ENCODE assay signal across 9 mouse cellular contexts in genomic region chr2:168765065-168765681, GRCm38 (mm10). TPM values are rescaled to one million over a fixed set of nuclear protein-coding genes. Genes with fewer than 3 reads are reported as not detected.
DNase-seq lines count a peak whose midpoint lies in the region; ATAC-seq lines count a peak whose summit lies in the region.
"Had no signal": no experiment of that assay in that cellular context is flagged by ENCODE, and none has a peak within 500 bp of the region (broad histone marks: within the 10 kb centered on the region; RNA-seq: fewer than 3 reads in every experiment).

No protein-coding gene starts in this region.

- H3K36me3 ChIP-seq in heart, embryonic 11.5 days (ENCODE audit: control insufficient read depth, insufficient read depth, low read length), result no peaks in the 10 kb centered on the region
- H3K36me3 ChIP-seq in kidney, embryonic 14.5 days (ENCODE audit: control insufficient read depth, insufficient read depth, low read length), result no peaks in the 10 kb centered on the region

- H3K27ac ChIP-seq in heart, embryonic 11.5 days (ENCODE audit: low read depth, low read length), result peak overlapping the region; percentile 88; the same call in 1 of the 2 replicates
- H3K27ac ChIP-seq in kidney, embryonic 14.5 days (ENCODE audit: low read depth, low read length), result no peak overlapping the region

- H3K27me3 ChIP-seq in heart, embryonic 11.5 days (ENCODE audit: control insufficient read depth, insufficient read depth, low read length), result peaks cover 22% of the 10 kb centered on the region
- H3K27me3 ChIP-seq in kidney, embryonic 14.5 days (ENCODE audit: control insufficient read depth, insufficient read depth, low read length), result peaks cover 89% of the 10 kb centered on the region

- peak; percentile 60 for DNase-seq in gastrocnemius, adult 18-20 months (ENCODE audit: low spot score)
- DNase-seq in gastrocnemius, postnatal 25 days, result no peak
- peak; percentile 9 to 34 for DNase-seq in lung, adult 18-20 months
- DNase-seq in retina, embryonic 14.5 days (ENCODE audit: low spot score), result peak; percentile 74
- no peak for DNase-seq in spleen, adult 12 weeks (ENCODE audit: low spot score)

- peak overlapping the region; percentile 96 for H3K4me2 ChIP-seq in heart, embryonic 11.5 days
- peak overlapping the region; percentile 86 for H3K4me2 ChIP-seq in kidney, embryonic 14.5 days (replicated peaks; ENCODE audit: low read depth, low read length)

- peak; percentile 70 for ATAC-seq in common myeloid progenitor, adult 5-6 weeks (replicated peaks; ENCODE audit: low read depth, poor library complexity, severe bottlenecking)
- ATAC-seq in heart, embryonic 11.5 days (replicated peaks; ENCODE audit: insufficient number of reproducible peaks, low FRiP score, low TSS enrichment), result no peak
- peak; percentile 73 for ATAC-seq in kidney, embryonic 14.5 days (ENCODE audit: low FRiP score, low TSS enrichment)

- H3K4me1 ChIP-seq in heart, embryonic 11.5 days (ENCODE audit: control insufficient read depth, insufficient read depth, low read length), result peaks cover 4% of the 10 kb centered on the region
- H3K4me1 ChIP-seq in kidney, embryonic 14.5 days (ENCODE audit: control insufficient read depth, insufficient read depth, low read length), result peaks cover 15% of the 10 kb centered on the region

- peak overlapping the region; percentile 72 for H3K4me3 ChIP-seq in heart, embryonic 11.5 days (ENCODE audit: low read depth, low read length)
- peak overlapping the region; percentile 48 for H3K4me3 ChIP-seq in kidney, embryonic 14.5 days (ENCODE audit: low read length)

- WGBS in heart, embryonic 11.5 days (ENCODE audit: insufficient replicate concordance), result under 1% methylated on average over 32 of the region's 32 CpGs
- under 1% methylated on average over 31 of the region's 32 CpGs for whole genome bisulfite sequencing in kidney, embryonic 14.5 days

- H3K9me3 ChIP-seq in heart, embryonic 11.5 days (replicated peaks; ENCODE audit: control insufficient read depth, low read length), result no peaks in the 10 kb centered on the region
- no peaks in the 10 kb centered on the region for H3K9me3 ChIP-seq in kidney, embryonic 14.5 days (ENCODE audit: control insufficient read depth, low read length)

- H3K9ac ChIP-seq in heart, embryonic 11.5 days (ENCODE audit: low read depth, low read length), result peak overlapping the region; percentile 82; the same call in 1 of the 2 replicates
- 0 out of 2 replicates have a peak overlapping the region, but pooled peaks have one; percentile 38 for H3K9ac ChIP-seq in kidney, embryonic 14.5 days (ENCODE audit: low read depth, low read length)

RNA-seq across cellular contexts. Expression of gene Sall4, which starts 2.6 kb away (rescaled TPM):
- 1 to 10 TPM; 2.4 to 3.0 TPM for total RNA-seq in gastrocnemius, adult 18-20 months (2021)
- 1 to 10 TPM; 1.2 to 2.2 TPM for total RNA-seq in gastrocnemius, postnatal 25 days (2021)
- not detected in 2 replicates for total RNA-seq in common myeloid progenitor, adult 5-6 weeks (2017)
- polyA plus RNA-seq in heart, embryonic 11.5 days (2014; fragmentation: Nextera tagmentation; extraction: Ambion mirVana), result 4.3 and 5.9 TPM in 2 replicates
- polyA plus RNA-seq in kidney, embryonic 14.5 days (2014; fragmentation: Nextera tagmentation; extraction: Ambion mirVana), result 0.16 and 0.65 TPM in 2 replicates
- total RNA-seq: MEL had no signal

RNA-seq across cellular contexts. Expression of gene Atp9a, which starts 23.0 kb away (rescaled TPM):
- total RNA-seq in gastrocnemius, adult 18-20 months (2021), result 10 to 100 TPM; 30.4 to 32.3 TPM
- 10 to 100 TPM; 13.3 to 18.8 TPM for total RNA-seq in gastrocnemius, postnatal 25 days (2021)
- total RNA-seq in common myeloid progenitor, adult 5-6 weeks (2017), result not detected in 2 replicates
- 7.5 and 9.4 TPM in 2 replicates for polyA plus RNA-seq in heart, embryonic 11.5 days (2014; fragmentation: Nextera tagmentation; extraction: Ambion mirVana)
- polyA plus RNA-seq in kidney, embryonic 14.5 days (2014; fragmentation: Nextera tagmentation; extraction: Ambion mirVana), result 4.6 and 8.0 TPM in 2 replicates
- total RNA-seq: MEL had no signal

Comparison
In these comparisons a context has a peak if more than half of its experiments do, and no peak if none do; other contexts are left out.
1. DNase-seq: peak in gastrocnemius, adult 18-20 months (single experiment), lung, adult 18-20 months (2 of 2) and retina, embryonic 14.5 days (single experiment); none in gastrocnemius, postnatal 25 days (single experiment) and spleen, adult 12 weeks (single experiment).
2. RNA of gene Atp9a, which starts 23.0 kb away (total RNA-seq): 30.4 to 32.3 TPM in gastrocnemius, adult 18-20 months and 13.3 to 18.8 TPM in gastrocnemius, postnatal 25 days; not detected in common myeloid progenitor, adult 5-6 weeks; every median in the first group is over 10 times any median in the second.